Mouse (Mus musculus) urinary bladder, adult 18-20 months (tissue): ENCODE measurements at regions not wholly inside any gene's neighbourhood (a gene's known extent, or its start where the extent isn't known, plus 50 kb on each side); places are given as distances from the start of the nearest gene placed in this dataset.

ENCODE experiments used
- DNase-seq, 2 experiments: peaks; one replicate each; pipeline ENCODE4 v3.0.0; 2022; ENCODE audit warnings: low spot score in 2 of 2, mixed read lengths in 2 of 2

GRCm38 (mm10) chr5:75466941-75467340 is 107.8 kb upstream of the Kit start:
- DNase-seq, result no peak

- no peak for DNase-seq
These were observed 106.8 kb upstream of the Kit start for GRCm38 (mm10) chr5:75467916-75468315.

- no peak for DNase-seq
These were observed 103.7 kb upstream of the Kit start for GRCm38 (mm10) chr5:75471010-75471409.

- DNase-seq, result no peak
These were observed 102.2 kb upstream of the Kit start for GRCm38 (mm10) chr5:75472484-75472883.

- DNase-seq, result no peak
These were observed 99.3 kb upstream of the Kit start for GRCm38 (mm10) chr5:75475414-75475813.

GRCm38 (mm10) chr5:75478499-75478898 is 96.2 kb upstream of the Kit start:
- no peak for DNase-seq

GRCm38 (mm10) chr5:75479149-75479548 is 95.6 kb upstream of the Kit start:
- no peak for DNase-seq

- DNase-seq, result no peak
These were observed 93.1 kb upstream of the Kit start for GRCm38 (mm10) chr5:75481595-75481994.

- no peak for DNase-seq
These were observed 90.4 kb upstream of the Kit start for GRCm38 (mm10) chr5:75484330-75484729.

- no peak for DNase-seq
These were observed 83.9 kb upstream of the Kit start for GRCm38 (mm10) chr5:75490806-75491205.

GRCm38 (mm10) chr5:75494143-75494542 is 80.6 kb upstream of the Kit start:
- peak in 1 of 2 experiments; percentile 5 for DNase-seq

GRCm38 (mm10) chr5:75499053-75499452 is 75.7 kb upstream of the Kit start:
- DNase-seq, result no peak

- no peak for DNase-seq
These were observed 75.0 kb upstream of the Kit start for GRCm38 (mm10) chr5:75499695-75500094.

GRCm38 (mm10) chr5:75500654-75501416 is 73.9 kb upstream of the Kit start:
- DNase-seq, result no peak

- DNase-seq, result no peak
These were observed 71.0 kb upstream of the Kit start for GRCm38 (mm10) chr5:75503673-75504072.

- no peak for DNase-seq
These were observed 61.9 kb upstream of the Kit start for GRCm38 (mm10) chr5:75512521-75513422.

- no peak for DNase-seq
These were observed 56.5 kb upstream of the Kit start for GRCm38 (mm10) chr5:75518213-75518612.

GRCm38 (mm10) chr5:75523041-75523678 is 51.6 kb upstream of the Kit start:
- no peak for DNase-seq
